Mouse (Mus musculus) liver, embryonic 14.5 days (tissue): ENCODE measurements around the gene Usp15. TPM values are rescaled to one million over a fixed set of nuclear protein-coding genes. Genes with fewer than 3 reads are reported as not detected.

Source experiments
- ATAC-seq: fragments of 200-750 bp; cut with Nextera tagmentation; 2 replicates; pipeline ENCODE4 v1.8.0; 2017; ENCODE audit warnings: moderate number of reproducible peaks, mild to moderate bottlenecking, moderate library complexity; ENCODE audit not compliant: insufficient read depth
- DNase-seq, 3 experiments: peaks; one replicate each; pipeline ENCODE4 v3.0.0-alpha.2; 2012 to 2013; ENCODE audit warnings: low read depth in 3 of 3, low spot score in 3 of 3
- H3K27ac ChIP-seq: fragments of 300-500 bp; sonication (generic); 2 replicates; pipeline ENCODE4 v1.5.1; 2014; ENCODE audit warnings: moderate library complexity, mild to moderate bottlenecking, control low read depth, inconsistent platforms
- H3K27me3 ChIP-seq: fragments of 300-500 bp; sonication (generic); 2 replicates; pipeline ENCODE4 v1.6.1; 2014; ENCODE audit warnings: mild to moderate bottlenecking, low read length, moderate library complexity; ENCODE audit not compliant: control insufficient read depth, insufficient read depth
- H3K36me3 ChIP-seq: fragments of 300-500 bp; sonication (generic); replicated peaks from 2 replicates; pipeline ENCODE4 v1.6.1; 2014; ENCODE audit warnings: low read depth; ENCODE audit not compliant: control insufficient read depth, insufficient read depth
- H3K4me1 ChIP-seq, 2 experiments: fragments of 200-500 bp in 1 of 2; fragments of 300-500 bp in 1 of 2; sonication (generic) in 1 of 2; replicated peaks; 2 replicates each; pipeline ENCODE4 v1.6.1; 2012 to 2014; ENCODE audit warnings: antibody characterized with exemption in 1 of 2, inconsistent platforms in 1 of 2, low read length in 1 of 2; ENCODE audit not compliant: control insufficient read depth in 2 of 2, insufficient read depth in 2 of 2
- H3K4me2 ChIP-seq: fragments of 300-500 bp; sonication (generic); 2 replicates; pipeline ENCODE4 v1.6.1; 2014; ENCODE audit warnings: low read depth, mild to moderate bottlenecking, control low read depth, moderate library complexity
- H3K4me3 ChIP-seq, 2 experiments: fragments of 200-500 bp in 1 of 2; fragments of 300-500 bp in 1 of 2; sonication (generic) in 1 of 2; 2 replicates each; pipeline ENCODE4 v1.5.1; 2012 to 2014; ENCODE audit warnings: low read depth in 2 of 2, low read length in 2 of 2, mild to moderate bottlenecking in 2 of 2, control low read depth in 1 of 2, inconsistent platforms in 1 of 2, moderate library complexity in 1 of 2; ENCODE audit not compliant: insufficient read depth in 1 of 2
- H3K9ac ChIP-seq: fragments of 300-500 bp; sonication (generic); replicated peaks from 2 replicates; pipeline ENCODE4 v1.6.1; 2014; ENCODE audit warnings: mild to moderate bottlenecking, control low read depth, moderate library complexity
- H3K9me3 ChIP-seq: fragments of 300-500 bp; sonication (generic); 2 replicates; pipeline ENCODE4 v1.6.1; 2016; ENCODE audit warnings: low read length, mixed read lengths; ENCODE audit not compliant: control insufficient read depth
- CTCF ChIP-seq: IDR thresholded peaks from 2 replicates; pipeline ENCODE4 v1.5.1; 2016; ENCODE audit warnings: antibody characterized with exemption, low read depth, control low read depth
- EP300 ChIP-seq: IDR thresholded peaks from 2 replicates; pipeline ENCODE4 v1.6.1; 2016; ENCODE audit warnings: antibody characterized with exemption, low read depth
- WGBS: fragments of 180-500 bp; shearing (Covaris S2); extraction: QIAGEN DNeasy Blood & Tissue Kit; methylation state at CpG from one replicate; pipeline ENCODE4 v1.1.7; 2014; ENCODE audit not compliant: insufficient replicate concordance; 5-methylcytosine and 5-hydroxymethylcytosine counted together
- polyA plus RNA-seq, 2 experiments: library from polyadenylated mRNA; depleted of rRNA in 1 of 2; stranded (reverse) in 1 of 2; unstranded in 1 of 2; fragments of >200 nt; fragmentation: Nextera tagmentation in 1 of 2; extraction: Ambion mirVana in 1 of 2; gene quantifications; 2 replicates each; pipeline versions ENCODE4 v1.2.1 to v1.2.3; 2012 to 2014

The Usp15 gene
- polyA plus RNA-seq, 2 experiments = 44.2 to 94.2 TPM

GRCm38 (mm10) chr10:123160508-123160907 lies 36.3 kb downstream of the Usp15 start:
- no peak overlapping the region for H3K4me2 ChIP-seq
- no peak overlapping the region for H3K27ac ChIP-seq
- peaks cover 23% of the 10 kb centered on the region for H3K36me3 ChIP-seq
- ATAC-seq = no peak
- H3K9me3 ChIP-seq = no peaks in the 10 kb centered on the region
- DNase-seq = no peak
- H3K4me3 ChIP-seq = no peak overlapping the region
- 72% methylated on average over 6 of the region's 6 CpGs for WGBS
- no peaks in the 10 kb centered on the region for H3K4me1 ChIP-seq
- TF ChIP-seq EP300 (no peak), CTCF (no peak)
- no peaks in the 10 kb centered on the region for H3K27me3 ChIP-seq
- no peak overlapping the region for H3K9ac ChIP-seq

DNA sequence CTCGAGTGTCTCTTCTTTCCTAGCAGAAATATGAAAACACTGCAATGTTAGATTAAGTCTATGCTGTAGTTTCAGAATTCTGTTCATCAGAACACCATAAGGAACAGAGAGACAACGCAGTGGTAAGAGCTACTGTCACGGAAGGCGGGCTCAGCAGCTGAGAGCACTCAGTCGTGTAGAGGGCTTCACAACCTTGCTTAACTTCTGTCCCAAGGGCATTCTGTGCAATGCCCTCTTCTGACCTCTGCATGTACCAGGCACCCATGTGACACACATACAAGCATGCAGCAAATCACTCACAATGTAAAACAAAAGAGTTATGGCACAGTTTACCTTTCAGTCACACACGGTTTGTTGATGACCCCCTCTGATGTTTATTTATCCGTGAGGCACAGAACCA lies 37.5 kb downstream of the Usp15 start:
- Histone ChIP-seq H3K27ac (no peak overlapping the region), H3K36me3 (peaks cover 27% of the 10 kb centered on the region), H3K27me3 (no peaks in the 10 kb centered on the region), H3K9me3 (no peaks in the 10 kb centered on the region), H3K4me2 (no peak overlapping the region), H3K4me3 (no peak overlapping the region), H3K4me1 (no peaks in the 10 kb centered on the region), H3K9ac (no peak overlapping the region)
- TF ChIP-seq CTCF (no peak), EP300 (no peak)
- no peak for ATAC-seq
- WGBS = 86% methylated on average over 7 of the region's 7 CpGs
- no peak for DNase-seq

DNA sequence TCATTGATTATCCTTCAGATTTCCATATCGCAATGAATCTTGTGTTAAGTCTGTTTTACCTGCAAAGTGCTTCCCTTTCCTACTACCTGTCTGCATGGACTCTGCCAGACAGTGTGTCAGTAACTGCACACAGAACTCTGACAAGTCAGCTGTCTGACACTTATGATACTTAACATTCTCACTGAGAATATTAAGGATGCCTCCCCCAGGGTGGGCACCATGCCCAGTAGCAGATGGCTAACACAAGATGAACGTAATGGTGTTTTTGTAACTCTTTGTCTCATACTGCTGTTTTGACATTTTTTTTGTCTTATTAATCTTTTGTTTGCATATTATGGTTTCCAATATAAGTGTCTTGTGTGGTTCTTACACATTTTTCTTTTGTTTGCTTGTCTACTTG lies 40.4 kb downstream of the Usp15 start:
- no peak overlapping the region for H3K27ac ChIP-seq
- no peak overlapping the region for H3K4me2 ChIP-seq
- TF ChIP-seq CTCF (no peak), EP300 (no peak)
- H3K4me1 ChIP-seq = no peaks in the 10 kb centered on the region
- H3K36me3 ChIP-seq = peaks cover 29% of the 10 kb centered on the region
- no peaks in the 10 kb centered on the region for H3K9me3 ChIP-seq
- no peak overlapping the region for H3K9ac ChIP-seq
- WGBS = 89% methylated on average over 2 of the region's 2 CpGs
- ATAC-seq (no peak), DNase-seq (no peak)
- no peaks in the 10 kb centered on the region for H3K27me3 ChIP-seq
- no peak overlapping the region for H3K4me3 ChIP-seq

GRCm38 (mm10) chr10:123155764-123156163 lies 41.0 kb downstream of the Usp15 start:
- peaks cover 33% of the 10 kb centered on the region for H3K36me3 ChIP-seq
- 88% methylated on average over 6 of the region's 6 CpGs for WGBS
- H3K9ac ChIP-seq = no peak overlapping the region
- DNase-seq (no peak), ATAC-seq (no peak)
- no peaks in the 10 kb centered on the region for H3K9me3 ChIP-seq
- H3K27me3 ChIP-seq = no peaks in the 10 kb centered on the region
- H3K4me3 ChIP-seq = no peak overlapping the region
- no peaks in the 10 kb centered on the region for H3K4me1 ChIP-seq
- H3K4me2 ChIP-seq = no peak overlapping the region
- no peak overlapping the region for H3K27ac ChIP-seq
- TF ChIP-seq CTCF (no peak), EP300 (no peak)

DNA sequence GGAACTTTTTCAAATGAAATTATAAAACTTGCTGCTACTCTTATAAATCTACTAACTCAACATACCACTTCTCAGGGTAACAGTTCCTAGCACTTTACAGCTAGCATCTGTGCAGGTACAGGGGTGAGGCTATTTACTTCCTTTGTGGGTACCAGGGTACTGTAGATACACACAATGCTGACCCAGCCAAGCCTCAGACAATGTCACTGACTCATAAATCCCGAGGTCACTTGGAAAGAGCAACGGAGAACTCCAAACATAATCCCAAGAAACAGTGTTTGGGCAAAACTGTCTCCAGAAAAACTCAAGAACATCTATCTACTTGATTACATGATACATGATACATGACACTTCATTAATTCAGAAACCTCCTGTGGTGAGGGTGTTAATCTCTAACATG lies 43.5 kb downstream of the Usp15 start:
- Histone ChIP-seq H3K36me3 (peaks cover 23% of the 10 kb centered on the region), H3K27ac (no peak overlapping the region), H3K4me1 (no peaks in the 10 kb centered on the region), H3K4me2 (no peak overlapping the region), H3K9ac (no peak overlapping the region), H3K27me3 (no peaks in the 10 kb centered on the region), H3K9me3 (no peaks in the 10 kb centered on the region), H3K4me3 (no peak overlapping the region)
- no peak for TF ChIP-seq EP300
- TF ChIP-seq CTCF = no peak
- 69% methylated on average over 2 of the region's 2 CpGs for WGBS
- no peak for ATAC-seq
- DNase-seq = no peak
